Mouse (Mus musculus) right cerebral cortex, adult 18-20 months (tissue): ENCODE measurements around the gene Prkn.

Experiments
- DNase-seq: peaks from one replicate; pipeline ENCODE4 v3.0.0; 2022; ENCODE audit warnings: mixed read lengths

Prkn gene

DNA sequence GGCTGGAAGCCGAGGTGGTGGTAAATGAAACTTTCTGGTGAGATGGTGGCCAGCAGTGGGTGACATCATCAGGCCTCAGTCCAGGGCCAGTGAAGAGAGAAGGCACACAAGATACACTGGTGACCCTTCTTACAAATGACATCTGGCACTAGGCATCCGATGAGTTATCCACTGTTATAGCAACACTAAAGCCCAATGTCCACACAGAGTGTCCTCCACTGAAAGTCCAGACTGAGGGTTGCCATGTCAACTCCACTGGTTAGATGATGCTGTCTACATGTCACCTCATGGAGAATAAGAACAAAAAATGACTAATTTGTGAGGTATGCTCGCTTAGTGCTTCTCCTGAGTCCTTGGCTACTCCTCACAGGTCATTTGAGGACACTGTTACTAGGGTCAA is 1210.8 kb downstream of the Prkn start:
- DNase-seq, result no peak

DNA sequence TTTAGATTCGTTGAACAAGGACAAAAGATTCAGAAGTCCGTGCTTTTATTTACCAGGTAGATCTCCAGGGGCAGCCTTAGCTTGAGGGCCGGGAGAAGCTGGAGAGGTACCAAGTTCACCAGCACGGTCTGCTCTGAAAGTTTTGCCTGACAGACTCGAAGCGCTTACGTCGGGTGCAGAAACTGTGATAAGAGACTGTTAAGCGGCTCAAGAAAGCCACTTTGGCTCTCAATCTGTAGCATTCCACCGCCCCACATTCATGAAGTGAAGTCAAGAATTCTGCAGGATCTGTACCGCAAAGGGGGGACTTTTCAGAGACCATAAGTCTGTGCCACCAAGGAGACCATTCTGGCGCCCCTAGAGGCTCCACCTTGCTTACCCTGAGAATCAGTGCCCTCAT is 1212.5 kb downstream of the Prkn start:
- DNase-seq, result no peak

DNA sequence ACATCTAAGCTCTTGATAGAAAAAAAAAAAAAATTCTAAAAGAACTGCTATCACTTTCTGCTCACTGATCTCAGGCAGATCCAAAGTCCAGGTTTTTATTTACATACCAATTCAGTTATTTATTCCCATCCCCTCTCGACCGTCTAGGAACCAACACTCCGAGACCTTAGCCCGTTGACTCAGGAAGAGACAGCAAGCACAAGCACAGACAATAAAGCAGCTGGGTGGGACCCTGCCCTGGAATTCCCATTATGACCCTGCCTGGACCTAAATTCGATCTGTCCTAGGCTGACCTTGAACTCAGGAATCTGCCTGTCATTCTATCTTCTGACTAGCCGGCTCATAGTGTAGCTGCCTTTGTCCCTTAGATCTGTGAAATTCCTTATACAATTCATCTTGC is 1218.9 kb downstream of the Prkn start:
- DNase-seq, result no peak

DNA sequence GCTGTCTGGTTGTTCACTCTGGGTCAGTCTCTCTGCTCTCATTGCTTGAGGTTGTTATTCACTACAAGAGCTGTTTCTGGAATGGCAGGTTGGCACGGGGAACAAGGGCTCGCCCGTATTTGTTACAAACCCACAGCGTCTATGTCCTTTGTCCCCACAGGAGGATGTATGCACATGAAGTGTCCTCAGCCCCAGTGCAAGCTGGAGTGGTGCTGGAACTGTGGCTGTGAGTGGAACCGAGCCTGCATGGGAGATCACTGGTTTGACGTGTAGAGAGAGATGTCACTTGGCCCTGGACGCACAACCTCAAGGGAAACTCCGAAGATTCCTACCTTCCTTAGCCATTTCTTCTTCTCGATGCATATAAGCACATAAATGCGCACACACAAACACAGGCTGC is 1221.2 kb downstream of the Prkn start:
- no peak for DNase-seq

DNA sequence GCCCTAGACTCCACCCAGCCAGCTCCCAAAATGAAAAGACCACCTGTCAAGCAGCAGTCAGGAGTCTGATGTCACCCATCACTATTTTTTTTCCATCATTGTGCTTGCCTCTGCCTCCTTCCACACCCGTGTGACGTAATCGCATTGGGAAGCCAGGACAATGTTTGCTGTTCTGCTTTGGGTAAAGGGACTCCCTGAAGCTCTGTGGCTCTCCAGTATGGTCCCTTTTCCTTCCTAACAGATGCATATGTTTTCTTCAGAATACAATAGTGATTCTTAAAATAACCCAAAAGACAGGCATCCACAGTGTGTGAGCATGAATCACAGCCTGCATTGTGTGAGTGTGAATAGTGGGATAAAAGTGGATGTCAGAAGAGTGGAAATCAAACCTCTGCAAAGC is 1222.7 kb downstream of the Prkn start:
- no peak for DNase-seq

DNA sequence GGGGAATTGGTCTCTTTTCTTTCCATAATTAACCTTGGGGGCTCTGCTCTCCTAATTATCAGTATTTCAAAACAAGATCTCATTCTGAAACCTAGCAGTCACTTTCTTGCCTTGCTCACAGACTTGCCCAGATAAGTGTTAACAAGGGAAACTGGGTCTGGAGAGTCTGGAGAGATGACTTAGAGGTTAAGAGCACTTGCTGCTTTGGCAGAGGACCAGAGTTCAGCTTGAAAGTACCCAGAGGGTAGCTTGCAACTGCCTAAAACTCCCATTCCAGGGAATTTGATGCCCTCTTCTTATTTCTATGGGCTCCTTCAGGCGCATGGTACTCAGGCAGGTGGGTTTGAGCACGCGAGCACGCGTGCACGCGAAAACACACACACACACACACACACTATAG is 1223.3 kb downstream of the Prkn start:
- no peak for DNase-seq

DNA sequence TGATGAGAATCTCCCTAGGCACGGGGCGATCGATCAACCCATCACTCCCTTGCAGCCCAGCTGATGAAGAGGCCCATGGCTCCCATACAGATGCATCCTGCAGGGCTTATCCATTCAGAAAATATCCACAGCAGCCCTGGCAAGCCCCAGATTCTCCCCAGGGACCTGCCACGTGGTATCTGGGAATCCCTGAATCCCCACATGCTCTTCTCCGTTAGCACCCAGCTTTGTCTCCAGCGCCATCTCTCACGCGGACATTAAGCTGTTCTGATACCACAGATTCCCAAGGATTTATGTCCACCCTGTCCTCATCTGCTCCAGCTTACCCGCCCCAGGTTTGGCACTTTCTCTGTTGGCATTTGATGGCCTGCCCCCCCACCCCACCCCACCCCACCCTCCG is 1225.9 kb downstream of the Prkn start:
- no peak for DNase-seq

DNA sequence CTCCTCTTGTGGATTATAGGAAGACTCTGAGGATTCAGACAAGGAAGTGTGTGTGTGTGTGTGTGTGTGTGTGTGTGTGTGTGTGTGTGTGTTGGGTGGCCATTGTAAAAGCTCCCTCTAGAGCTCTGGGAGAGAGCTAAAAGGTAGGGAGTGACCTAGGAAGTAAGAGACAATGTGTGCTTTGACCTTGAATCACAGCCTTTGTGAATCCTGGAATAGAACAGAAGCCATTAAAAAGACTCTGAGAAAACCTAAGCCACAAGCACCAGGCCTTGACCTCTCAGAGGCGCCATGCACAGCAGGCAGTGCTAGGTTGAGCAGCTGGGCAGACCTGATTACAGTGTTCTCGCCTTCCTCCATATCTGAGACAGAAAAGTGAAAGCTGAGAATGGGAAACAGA is 1236.6 kb downstream of the Prkn start:
- DNase-seq, result no peak

DNA sequence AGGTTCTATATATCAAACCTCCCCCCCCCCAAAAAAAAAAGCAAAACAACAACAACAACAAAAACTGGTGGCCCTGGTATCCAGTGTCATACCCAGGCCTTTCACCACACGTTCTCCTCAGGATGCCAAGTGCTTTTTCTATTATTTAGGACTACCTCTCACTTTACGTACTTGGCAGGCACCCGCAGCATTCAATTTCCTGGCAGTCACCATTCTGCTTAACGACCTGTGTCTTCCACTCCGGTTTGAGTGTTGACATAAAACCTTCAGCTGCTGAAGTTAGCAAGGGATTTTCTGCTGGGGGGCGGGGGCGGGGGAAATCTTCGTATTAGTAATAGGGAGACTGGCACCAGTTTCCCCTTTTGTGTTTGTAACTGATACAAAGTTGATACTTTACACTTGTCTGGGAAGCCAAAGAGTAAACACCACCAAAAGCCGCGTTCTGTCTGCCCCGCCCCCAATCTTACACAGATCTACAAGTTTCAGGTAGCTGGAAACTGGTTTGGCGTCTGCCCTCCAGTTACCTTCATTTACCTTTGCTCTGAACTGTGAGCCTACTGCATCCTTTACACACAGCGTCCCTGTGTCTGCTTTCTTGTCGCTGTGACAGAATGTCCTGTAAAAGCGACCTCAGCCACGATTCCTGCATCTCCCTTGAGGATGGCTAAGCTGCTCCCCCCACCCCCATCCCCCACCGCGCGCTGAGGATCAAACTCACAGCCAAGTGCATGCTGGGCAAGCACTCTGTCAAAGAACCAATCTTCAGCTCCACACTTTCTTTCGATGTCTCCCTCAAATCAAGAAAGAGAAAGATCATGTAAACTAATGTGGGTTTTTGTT is 1240.7 kb downstream of the Prkn start:
- no peak for DNase-seq

DNA sequence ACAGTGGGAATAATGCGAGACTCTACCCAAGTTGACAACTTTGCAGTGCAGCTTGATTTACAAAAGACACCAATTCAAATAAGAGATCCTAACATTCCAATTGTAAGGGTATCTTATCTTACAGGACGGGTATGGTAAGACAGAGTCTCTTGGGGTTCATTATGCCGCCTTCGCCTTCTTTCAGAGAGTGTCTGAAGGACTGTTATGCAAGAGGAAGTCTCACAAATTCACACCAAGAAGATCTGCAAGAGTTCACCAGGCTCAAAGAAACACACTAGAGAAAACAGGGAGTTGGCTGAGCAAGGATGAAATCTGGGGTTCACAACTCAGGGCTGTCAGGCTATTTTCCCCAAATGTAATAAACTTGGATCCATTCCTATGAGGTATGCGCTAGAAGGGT is 1242.0 kb downstream of the Prkn start:
- peak; percentile 51 for DNase-seq

DNA sequence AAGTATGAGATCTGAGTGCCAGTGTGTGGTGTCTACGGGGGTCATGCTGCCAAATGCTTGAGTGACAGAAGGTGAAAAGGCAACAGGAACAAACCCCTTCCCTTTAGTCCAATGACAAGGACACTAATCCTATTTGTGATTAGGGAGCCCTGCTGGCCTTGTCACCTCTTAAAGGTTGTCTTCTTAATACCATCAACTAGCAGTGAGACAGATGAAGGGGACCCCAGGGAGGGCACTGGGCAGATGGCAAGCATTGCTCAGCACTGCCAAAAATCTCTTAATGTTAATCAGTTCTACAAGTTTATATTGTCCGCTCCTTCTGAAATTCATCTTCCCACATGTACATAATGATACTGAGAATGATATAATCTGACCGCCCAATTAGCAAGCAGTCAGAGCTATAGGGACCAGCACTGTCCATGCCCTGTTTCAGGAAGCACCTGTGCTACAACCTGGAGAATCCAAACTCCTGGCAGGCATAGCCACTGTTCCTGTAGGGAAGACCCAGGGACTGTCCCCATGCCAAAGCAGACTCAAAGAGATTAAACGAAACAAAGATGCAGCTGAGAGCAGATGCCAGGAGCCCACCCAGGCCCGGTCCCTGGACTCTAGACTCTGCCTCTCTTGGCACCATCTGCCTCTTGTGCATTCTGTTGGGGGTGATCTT is 1250.2 kb downstream of the Prkn start:
- DNase-seq, result no peak

DNA sequence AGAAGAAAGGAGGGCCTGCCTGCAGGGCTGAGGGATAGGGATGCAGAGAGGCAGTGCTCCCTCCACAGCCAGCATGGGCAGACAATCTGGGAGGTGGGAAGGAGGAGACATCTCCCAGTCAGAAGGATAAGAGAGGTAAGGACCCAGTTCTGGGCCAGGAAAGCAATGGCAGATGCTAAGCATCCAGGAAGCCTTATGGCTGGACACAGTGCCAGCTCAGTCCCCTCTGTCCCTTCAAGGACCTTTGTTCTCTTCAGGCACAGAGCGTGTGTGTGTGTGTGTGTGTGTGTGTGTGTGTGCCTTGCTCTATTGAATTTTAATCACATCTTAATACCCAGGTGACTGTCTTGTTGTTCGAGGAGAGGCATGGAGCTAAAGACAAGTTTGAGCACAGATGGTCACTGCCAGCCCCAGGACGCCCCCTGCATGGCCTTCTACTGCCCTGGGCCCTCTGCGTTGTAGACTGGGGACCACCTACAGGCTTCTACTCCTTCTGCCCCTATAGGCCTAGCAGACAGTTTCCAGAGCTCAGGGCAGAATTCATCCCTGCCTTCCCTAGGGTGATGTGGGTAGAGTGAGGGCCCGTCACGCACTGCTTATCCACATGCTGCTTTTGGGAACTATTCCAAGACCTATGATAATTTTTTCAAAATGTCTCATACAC is 1252.8 kb downstream of the Prkn start:
- no peak for DNase-seq

DNA sequence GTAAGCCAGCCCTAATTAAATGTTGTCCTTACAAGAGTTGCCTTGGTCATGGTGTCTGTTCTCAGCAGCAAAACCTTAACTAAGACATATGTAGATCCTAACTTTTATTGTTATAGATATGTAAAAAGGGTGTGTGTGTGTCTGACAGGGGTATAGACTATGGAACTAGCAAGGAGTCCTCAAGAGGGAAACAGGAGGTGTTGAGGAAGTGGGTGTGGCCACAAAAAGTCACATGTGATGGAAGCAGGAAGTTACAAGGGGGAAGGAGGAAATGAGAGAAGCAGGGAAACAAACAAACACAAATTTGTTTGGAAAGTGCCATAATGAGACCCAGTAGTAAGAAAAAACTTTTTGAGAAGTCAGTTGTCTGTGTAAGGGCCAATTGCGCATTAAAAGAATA is 1253.8 kb downstream of the Prkn start:
- DNase-seq, result no peak

DNA sequence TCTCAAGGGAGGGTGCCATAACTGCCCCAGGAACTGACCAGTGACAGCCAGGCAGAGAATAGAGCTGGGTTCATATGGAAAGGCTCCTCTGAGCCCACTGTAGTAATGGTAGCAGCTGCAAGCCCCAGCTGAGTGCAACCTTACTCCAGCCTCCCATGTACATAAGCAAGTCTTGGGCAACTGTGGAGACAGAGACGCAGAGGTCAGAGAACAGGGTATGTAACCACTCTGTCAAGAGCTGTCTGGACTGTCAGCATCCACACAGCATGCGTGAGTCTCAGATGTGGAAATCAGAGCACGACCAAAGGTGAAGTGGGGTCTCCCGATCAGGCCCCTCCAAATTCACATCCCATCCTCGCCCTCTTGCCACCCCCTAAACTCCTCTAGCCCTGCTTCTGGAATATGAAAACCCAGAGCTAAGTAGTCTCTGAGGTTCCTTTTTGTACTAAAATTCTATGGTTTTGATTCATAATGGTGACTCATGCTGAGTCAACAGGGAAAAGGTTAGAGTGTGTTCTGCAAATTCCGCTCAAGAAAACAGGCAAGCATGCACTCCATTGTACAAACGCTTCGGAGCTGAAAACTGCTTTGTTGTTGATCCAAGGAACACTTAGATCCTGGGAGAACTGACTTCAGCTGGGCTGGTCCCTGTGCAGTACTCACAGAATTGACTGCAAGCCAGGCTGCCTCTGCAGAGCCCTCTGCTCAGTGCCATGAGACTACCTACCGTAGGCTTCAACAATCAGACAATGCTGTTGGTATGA is 1254.8 kb downstream of the Prkn start:
- DNase-seq, result peak; percentile 10

DNA sequence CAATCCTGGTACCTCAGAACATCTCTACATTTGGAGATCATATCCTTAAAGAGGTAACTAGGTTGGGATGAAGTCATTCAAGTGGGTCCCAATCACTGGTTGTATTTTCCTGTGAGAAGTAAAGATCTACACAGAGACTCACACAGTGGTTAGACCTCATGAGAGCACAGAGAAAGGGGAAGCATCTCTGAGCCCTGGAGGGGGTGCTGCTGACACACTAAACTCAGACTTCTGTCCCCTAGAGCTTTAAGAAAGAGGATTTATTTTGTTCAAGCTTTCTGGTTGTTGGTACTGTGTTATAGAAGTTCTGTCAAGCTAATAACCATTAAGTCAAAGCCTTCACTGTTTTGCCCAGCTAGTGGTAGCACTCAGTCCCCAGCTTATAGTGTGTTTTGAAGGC is 1259.2 kb downstream of the Prkn start:
- DNase-seq, result no peak

DNA sequence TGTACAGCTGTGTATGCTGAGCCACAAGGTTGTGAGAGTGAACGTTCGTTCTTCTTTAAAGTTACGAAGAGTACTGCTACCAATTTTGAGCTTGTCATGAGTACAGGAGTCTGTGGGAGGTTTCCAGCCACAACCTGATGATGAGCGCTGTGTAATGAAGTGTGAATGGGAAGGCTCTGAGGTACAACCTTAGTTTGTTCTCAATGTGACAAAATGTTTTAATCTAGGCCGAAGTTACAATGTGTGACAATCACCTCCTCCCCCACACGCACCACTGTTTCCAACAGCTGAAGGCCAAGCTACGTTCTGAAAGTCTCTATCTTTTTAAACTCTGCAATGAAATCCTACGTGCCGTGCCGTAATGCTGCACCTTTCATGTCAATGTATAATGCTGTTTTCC is 1262.1 kb downstream of the Prkn start:
- DNase-seq, result peak; percentile 50

DNA sequence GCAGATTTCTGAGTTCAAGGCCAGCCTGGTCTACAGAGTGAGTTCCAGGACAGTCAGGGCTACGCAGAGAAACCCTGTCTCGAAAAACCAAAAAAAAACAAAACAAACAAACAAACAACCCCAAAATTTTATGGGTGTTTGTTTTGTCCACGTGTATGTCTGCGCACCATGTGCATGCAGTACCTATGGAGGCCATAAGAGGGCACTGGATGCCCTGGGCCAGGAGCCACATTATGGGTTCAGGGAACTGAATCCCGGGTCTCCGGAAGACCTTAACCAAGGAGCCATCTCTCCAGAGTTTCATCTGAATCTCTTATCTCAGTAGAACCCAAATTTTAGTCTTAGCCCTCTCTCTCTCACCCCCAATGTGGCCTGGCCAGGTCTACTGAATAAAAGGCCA is 1263.6 kb downstream of the Prkn start:
- DNase-seq, result no peak

DNA sequence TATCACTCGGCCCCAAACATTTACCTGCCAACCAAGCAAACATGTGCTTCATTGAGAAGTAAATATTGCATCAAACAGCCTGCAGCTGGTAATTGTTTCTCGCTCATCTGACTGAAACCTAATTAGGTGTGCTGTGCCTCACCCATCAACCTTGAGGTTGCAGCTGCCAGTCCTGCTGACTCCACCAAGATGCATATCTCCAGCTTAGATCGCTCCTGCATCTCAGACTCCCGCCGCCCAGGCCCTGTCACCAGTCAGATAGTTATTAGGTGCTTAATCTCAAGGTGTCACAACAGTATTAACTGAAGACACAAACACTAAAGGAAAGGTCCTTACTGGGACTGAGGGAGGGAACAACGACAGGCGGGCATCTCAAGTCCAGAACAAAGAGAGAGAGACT is 1264.1 kb downstream of the Prkn start:
- DNase-seq, result no peak

DNA sequence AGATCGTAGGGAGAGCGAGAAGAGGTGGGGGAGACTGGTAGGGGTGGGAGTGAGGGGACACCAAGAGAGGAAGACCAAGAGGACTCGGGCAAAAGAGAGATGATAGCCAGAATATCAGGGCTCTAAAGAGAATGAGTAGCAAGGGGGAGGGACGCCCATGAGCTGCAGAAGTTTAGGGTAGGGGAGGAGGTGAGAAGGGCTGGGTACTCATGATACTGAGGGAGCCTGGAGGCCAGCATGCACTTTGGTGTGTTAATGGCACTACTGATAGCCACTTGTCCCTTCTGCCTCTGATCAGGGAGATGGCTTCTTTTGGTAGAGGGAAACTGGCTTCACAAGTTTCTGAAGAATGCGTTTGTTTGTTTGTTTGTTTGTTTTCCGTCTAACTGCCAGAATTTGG is 1264.5 kb downstream of the Prkn start:
- no peak for DNase-seq

DNA sequence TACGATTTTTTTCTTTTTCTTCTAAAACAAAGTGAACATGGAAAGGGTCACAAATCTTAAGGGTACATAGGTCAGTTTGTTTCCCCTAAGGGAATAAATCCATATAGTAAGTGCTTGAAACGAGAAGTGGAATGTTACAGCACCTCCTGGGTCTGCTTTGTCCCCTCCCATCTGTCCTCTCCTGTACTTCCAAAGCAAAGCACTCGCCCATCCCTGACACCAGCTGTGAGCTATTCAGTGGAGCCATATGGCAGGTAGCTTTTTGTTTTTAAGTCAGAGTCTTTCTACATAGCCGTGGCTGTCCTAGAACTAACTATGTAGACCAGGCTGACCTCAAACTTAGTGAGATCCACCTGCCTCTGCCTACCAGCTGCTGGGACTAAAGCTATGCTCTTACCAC is 1266.1 kb downstream of the Prkn start:
- no peak for DNase-seq
